Mouse (Mus musculus) hindbrain, embryonic 14.5 days (tissue): Measurements from ENCODE around the gene Pknox2. TPM values are rescaled to one million over a fixed set of nuclear protein-coding genes. Genes with fewer than 3 reads are reported as not detected.

Source experiments
- ATAC-seq: fragments of 200-750 bp; cut with Nextera tagmentation; 2 replicates; pipeline ENCODE4 v1.8.0; 2017; ENCODE audit warnings: moderate number of reproducible peaks, mild to moderate bottlenecking, moderate TSS enrichment, moderate library complexity; ENCODE audit not compliant: low FRiP score
- DNase-seq: peaks from one replicate; pipeline ENCODE4 v3.0.0-alpha.2; 2015; ENCODE audit warnings: low spot score
- H3K27ac ChIP-seq: fragments of 300-500 bp; sonication (generic); 2 replicates; pipeline ENCODE4 v1.5.1; 2014; ENCODE audit warnings: mild to moderate bottlenecking, moderate library complexity
- H3K27me3 ChIP-seq: fragments of 300-500 bp; sonication (generic); 2 replicates; pipeline ENCODE4 v1.6.1; 2014; ENCODE audit warnings: mild to moderate bottlenecking, low read length, mixed read lengths; ENCODE audit not compliant: control insufficient read depth, insufficient read depth
- H3K36me3 ChIP-seq: fragments of 300-500 bp; sonication (generic); replicated peaks from 2 replicates; pipeline ENCODE4 v1.6.1; 2014; ENCODE audit not compliant: control insufficient read depth, insufficient read depth
- H3K4me1 ChIP-seq: fragments of 300-500 bp; sonication (generic); replicated peaks from 2 replicates; pipeline ENCODE4 v1.6.1; 2014; ENCODE audit warnings: antibody characterized with exemption, low read length, mixed read lengths; ENCODE audit not compliant: control insufficient read depth, insufficient read depth
- H3K4me2 ChIP-seq: fragments of 300-500 bp; sonication (generic); replicated peaks from 2 replicates; pipeline ENCODE4 v1.6.1; 2014; ENCODE audit warnings: mild to moderate bottlenecking, moderate library complexity
- H3K4me3 ChIP-seq: fragments of 300-500 bp; sonication (generic); replicated peaks from 2 replicates; pipeline ENCODE4 v1.5.1; 2014; ENCODE audit warnings: mild to moderate bottlenecking, low read length
- H3K9ac ChIP-seq: fragments of 300-500 bp; sonication (generic); 2 replicates; pipeline ENCODE4 v1.6.1; 2014
- H3K9me3 ChIP-seq: fragments of 300-500 bp; sonication (generic); 2 replicates; pipeline ENCODE4 v1.6.1; 2016; ENCODE audit warnings: low read length; ENCODE audit not compliant: control insufficient read depth
- WGBS: fragments of 180-500 bp; shearing (Covaris S2); extraction: QIAGEN DNeasy Blood & Tissue Kit; methylation state at CpG from one replicate; pipeline ENCODE4 v1.1.7; 2014; 5-methylcytosine and 5-hydroxymethylcytosine counted together
- polyA plus RNA-seq: library from polyadenylated mRNA; unstranded; fragments of >200 nt; fragmentation: Nextera tagmentation; extraction: Ambion mirVana; gene quantifications from 2 replicates; pipeline ENCODE4 v1.2.1, GENCODE M21; 2014

Pknox2 gene
- polyA plus RNA-seq, 1 experiment from 2014 or later: 25.8 TPM

- H3K9me3 ChIP-seq: no peaks in the 10 kb centered on the region
- no peak for ATAC-seq
- no peak overlapping the region for H3K4me3 ChIP-seq
- H3K4me2 ChIP-seq: no peak overlapping the region
- H3K27ac ChIP-seq: no peak overlapping the region
- H3K4me1 ChIP-seq: peaks cover 15% of the 10 kb centered on the region
- no peaks in the 10 kb centered on the region for H3K36me3 ChIP-seq
- DNase-seq: no peak
- WGBS: 71% methylated on average over 5 of the region's 5 CpGs
- no peaks in the 10 kb centered on the region for H3K27me3 ChIP-seq
- no peak overlapping the region for H3K9ac ChIP-seq
These were observed 26.2 kb upstream of the Pknox2 start for GRCm38 (mm10) chr9:37173376-37173775.

- Histone ChIP-seq H3K4me1 (no peaks in the 10 kb centered on the region), H3K4me2 (no peak overlapping the region), H3K27ac (no peak overlapping the region), H3K4me3 (no peak overlapping the region), H3K27me3 (no peaks in the 10 kb centered on the region), H3K9ac (no peak overlapping the region), H3K9me3 (no peaks in the 10 kb centered on the region), H3K36me3 (no peaks in the 10 kb centered on the region)
- DNase-seq (peak; percentile 38), ATAC-seq (no peak)
- 82% methylated on average over 2 of the region's 2 CpGs for WGBS
These were observed 19.7 kb upstream of the Pknox2 start for GRCm38 (mm10) chr9:37166899-37167298.

GRCm38 (mm10) chr9:37160686-37161085 lies 13.5 kb upstream of the Pknox2 start:
- 77% methylated on average over 2 of the region's 2 CpGs for WGBS
- no peak overlapping the region for H3K4me2 ChIP-seq
- DNase-seq: no peak
- H3K36me3 ChIP-seq: no peaks in the 10 kb centered on the region
- no peak overlapping the region for H3K9ac ChIP-seq
- no peaks in the 10 kb centered on the region for H3K4me1 ChIP-seq
- no peak overlapping the region for H3K27ac ChIP-seq
- H3K9me3 ChIP-seq: no peaks in the 10 kb centered on the region
- ATAC-seq: no peak
- H3K4me3 ChIP-seq: no peak overlapping the region
- no peaks in the 10 kb centered on the region for H3K27me3 ChIP-seq

GRCm38 (mm10) chr9:37147886-37148285 lies 679 bp upstream of the Pknox2 start:
- H3K9me3 ChIP-seq: no peaks in the 10 kb centered on the region
- no peak overlapping the region for H3K4me3 ChIP-seq
- 47% methylated on average over 4 of the region's 4 CpGs for WGBS
- H3K4me2 ChIP-seq: no peak overlapping the region
- H3K9ac ChIP-seq: no peak overlapping the region
- peaks cover 22% of the 10 kb centered on the region for H3K4me1 ChIP-seq
- peak overlapping the region; percentile 44 for H3K27ac ChIP-seq
- no peak for ATAC-seq
- no peak for DNase-seq
- H3K36me3 ChIP-seq: no peaks in the 10 kb centered on the region
- H3K27me3 ChIP-seq: no peaks in the 10 kb centered on the region

GRCm38 (mm10) chr9:37146603-37147358 lies 426 bp downstream of the Pknox2 start:
- DNase-seq (peak; percentile 87), ATAC-seq (peak; percentile 94)
- peaks cover 33% of the 10 kb centered on the region for H3K4me1 ChIP-seq
- peak overlapping the region; percentile 95 for H3K27ac ChIP-seq
- peak overlapping the region; percentile 92 for H3K9ac ChIP-seq
- H3K36me3 ChIP-seq: no peaks in the 10 kb centered on the region
- H3K4me3 ChIP-seq: peak overlapping the region; percentile 90
- H3K27me3 ChIP-seq: no peaks in the 10 kb centered on the region
- H3K4me2 ChIP-seq: peak overlapping the region; percentile 94
- no peaks in the 10 kb centered on the region for H3K9me3 ChIP-seq
- 2% methylated on average over 59 of the region's 75 CpGs for WGBS

- Histone ChIP-seq H3K27me3 (no peaks in the 10 kb centered on the region), H3K9ac (peak overlapping the region; percentile 92), H3K4me1 (peaks cover 38% of the 10 kb centered on the region), H3K36me3 (no peaks in the 10 kb centered on the region), H3K4me2 (peak overlapping the region; percentile 94), H3K9me3 (no peaks in the 10 kb centered on the region), H3K4me3 (peak overlapping the region; percentile 90), H3K27ac (peak overlapping the region; percentile 95)
- DNase-seq (no peak), ATAC-seq (peak; percentile 26)
- under 1% methylated on average over 12 of the region's 12 CpGs for WGBS
These were observed 929 bp downstream of the Pknox2 start for GRCm38 (mm10) chr9:37146353-37146602.

DNA sequence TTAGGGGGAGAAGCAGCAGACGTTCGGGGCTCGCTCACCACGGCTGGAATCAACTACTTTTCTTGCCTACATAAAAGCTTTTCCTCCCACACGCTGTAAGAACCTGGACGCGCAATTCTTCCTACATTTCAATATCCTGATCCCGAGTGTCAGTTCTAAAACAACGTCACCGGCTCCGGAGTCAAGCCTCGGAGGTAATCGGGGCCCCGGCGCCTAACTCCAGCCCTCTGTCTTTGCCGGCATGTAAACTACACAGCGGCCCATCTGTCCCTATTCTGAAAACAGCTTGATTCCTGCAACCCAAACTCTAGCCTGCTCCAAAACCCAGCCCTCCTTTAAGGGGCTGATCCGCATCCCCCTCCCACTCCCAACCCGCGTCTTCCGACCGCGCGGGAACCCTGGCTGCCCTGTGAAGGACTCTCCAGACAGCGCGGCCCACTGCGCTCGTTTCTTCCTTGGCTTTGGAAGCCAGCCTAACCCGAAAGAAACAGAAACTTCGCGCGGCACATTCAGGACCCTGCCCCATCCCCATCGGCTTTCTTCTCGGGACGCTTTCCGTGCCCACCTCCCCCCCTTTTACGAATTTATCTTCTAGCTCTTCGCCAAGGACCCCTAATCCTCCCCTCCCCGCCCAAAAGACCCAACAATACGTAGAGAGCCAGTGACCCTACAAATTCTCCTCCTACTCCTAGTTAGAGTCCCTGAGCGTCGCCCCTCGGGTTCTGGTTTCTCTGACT lies 1.4 kb downstream of the Pknox2 start:
- H3K4me3 ChIP-seq: peak overlapping the region; percentile 90
- no peaks in the 10 kb centered on the region for H3K9me3 ChIP-seq
- ATAC-seq (peak; percentile 0; the same call in 1 of the 2 replicates), DNase-seq (peak; percentile 50)
- H3K9ac ChIP-seq: peak overlapping the region; percentile 92
- peak overlapping the region; percentile 95 for H3K27ac ChIP-seq
- peaks cover 43% of the 10 kb centered on the region for H3K4me1 ChIP-seq
- no peaks in the 10 kb centered on the region for H3K36me3 ChIP-seq
- WGBS: under 1% methylated on average over 42 of the region's 43 CpGs
- H3K27me3 ChIP-seq: no peaks in the 10 kb centered on the region
- peak overlapping the region; percentile 94 for H3K4me2 ChIP-seq

DNA sequence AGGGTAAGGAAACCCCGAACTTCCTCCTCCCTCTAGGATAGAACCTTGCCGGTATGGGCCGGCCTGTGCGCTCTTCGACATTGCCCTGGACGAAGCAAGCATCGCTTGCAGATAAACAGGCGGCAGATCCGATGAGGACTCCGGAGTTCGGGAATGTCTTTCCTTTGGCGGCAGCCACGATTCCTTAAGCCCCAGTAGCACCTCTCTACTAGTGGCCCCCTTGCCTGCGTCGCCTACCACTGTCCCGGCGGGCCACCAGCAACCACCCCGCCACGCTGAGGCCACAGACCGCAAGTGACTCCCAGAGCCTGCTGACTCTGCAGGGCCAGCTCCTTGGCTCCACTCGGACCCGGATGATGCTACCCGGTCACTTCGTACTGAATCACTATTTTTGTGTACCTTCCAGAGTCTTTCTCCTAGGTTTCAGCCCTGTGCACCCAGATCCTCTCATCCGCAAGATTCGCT lies 2.0 kb downstream of the Pknox2 start:
- peaks cover 49% of the 10 kb centered on the region for H3K4me1 ChIP-seq
- H3K9ac ChIP-seq: peak overlapping the region; percentile 92
- no peaks in the 10 kb centered on the region for H3K9me3 ChIP-seq
- H3K27me3 ChIP-seq: no peaks in the 10 kb centered on the region
- no peak for DNase-seq
- WGBS: under 1% methylated on average over 26 of the region's 26 CpGs
- peak overlapping the region; percentile 94 for H3K4me2 ChIP-seq
- no peak for ATAC-seq
- H3K4me3 ChIP-seq: peak overlapping the region; percentile 90
- peak overlapping the region; percentile 95 for H3K27ac ChIP-seq
- H3K36me3 ChIP-seq: no peaks in the 10 kb centered on the region

DNA sequence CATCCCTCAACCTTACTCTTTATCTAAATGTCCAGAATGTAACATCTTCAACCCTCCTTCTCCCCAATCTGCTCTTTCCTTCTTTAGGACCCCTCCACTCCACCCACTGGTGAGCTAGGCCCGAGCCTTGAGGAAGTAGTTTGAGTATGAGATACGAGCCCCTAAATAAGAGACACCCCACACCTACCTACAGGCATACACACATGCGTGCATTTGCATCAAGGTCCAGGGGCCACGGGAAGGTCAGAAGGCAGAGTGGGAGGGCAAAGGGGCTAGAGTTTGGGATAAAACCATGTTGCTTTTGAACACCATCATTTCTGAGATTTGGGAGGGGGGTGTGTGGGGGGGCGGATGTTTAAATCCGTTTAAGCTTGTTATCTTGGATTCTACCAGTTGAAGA lies 2.5 kb downstream of the Pknox2 start:
- H3K9ac ChIP-seq: peak overlapping the region; percentile 92
- peak overlapping the region; percentile 95 for H3K27ac ChIP-seq
- H3K4me3 ChIP-seq: peak overlapping the region; percentile 90
- under 1% methylated on average over 6 of the region's 6 CpGs for WGBS
- H3K4me2 ChIP-seq: peak overlapping the region; percentile 94
- no peak for DNase-seq
- ATAC-seq: no peak
- H3K27me3 ChIP-seq: no peaks in the 10 kb centered on the region
- H3K36me3 ChIP-seq: no peaks in the 10 kb centered on the region
- peaks cover 54% of the 10 kb centered on the region for H3K4me1 ChIP-seq
- H3K9me3 ChIP-seq: no peaks in the 10 kb centered on the region
